Mouse (Mus musculus) adrenal gland, postnatal 14 days (tissue): ENCODE results near the gene Prkar1b. TPM values are rescaled to one million over a fixed set of nuclear protein-coding genes. Genes with fewer than 3 reads are reported as not detected.
A peak's percentile ranks its signal among the peaks of the same experiment; 100 is the strongest.

Experiments
- DNase-seq: peaks from one replicate; pipeline ENCODE4 v3.0.0; 2021; ENCODE audit warnings: mixed read lengths
- total RNA-seq: library from RNA; stranded (reverse); gene quantifications from 2 replicates; pipeline ENCODE4 v1.2.3, GENCODE M21; 2021

Prkar1b gene
- total RNA-seq, 1 experiment from 2014 or later = 16.4 TPM

GRCm38 (mm10) chr5:138971405-138971804 is 178.4 kb downstream of the Prkar1b start:
- no peak for DNase-seq

DNA sequence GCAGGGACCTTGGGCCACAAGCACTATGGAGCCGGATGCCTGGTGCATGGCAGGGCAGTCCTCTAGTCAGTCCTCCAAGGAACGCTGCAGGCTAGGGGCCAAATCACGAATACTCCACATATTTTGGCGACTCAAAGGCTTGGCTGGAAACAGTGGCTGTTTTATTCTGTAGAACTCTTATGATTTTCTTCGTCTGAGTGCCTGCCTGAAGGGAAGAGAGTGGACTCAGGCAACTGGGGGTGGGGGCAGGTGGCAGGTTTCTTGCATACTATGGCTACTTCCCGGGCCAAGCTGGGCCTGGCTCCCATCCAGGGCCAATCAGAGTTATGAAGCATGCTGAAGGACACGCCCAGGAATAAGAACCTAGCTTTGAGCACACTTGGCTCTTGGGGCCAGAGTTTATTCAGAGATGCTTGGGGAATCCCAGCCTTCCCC is 179.7 kb downstream of the Prkar1b start:
- DNase-seq = peak; percentile 73

Other genes with a start within 250 kb of the Prkar1b start
- 22.0 and 26.0 TPM in 2 replicates for gene Pdgfa, start 152.6 kb downstream of the Prkar1b start, total RNA-seq
- 18.9 and 20.4 TPM in 2 replicates for gene Dnaaf5, start 222 bp upstream of the Prkar1b start, total RNA-seq
- 63.6 and 78.6 TPM in 2 replicates for gene Sun1, start 50.6 kb upstream of the Prkar1b start, total RNA-seq
- gene Get4, start 102.3 kb upstream of the Prkar1b start, total RNA-seq = 62.4 and 73.8 TPM in 2 replicates
- 4.5 and 6.8 TPM in 2 replicates for gene Adap1, start 175.6 kb upstream of the Prkar1b start, total RNA-seq
- gene Cox19, start 201.4 kb upstream of the Prkar1b start, total RNA-seq = 68.3 and 74.0 TPM in 2 replicates
- gene Cyp2w1, start 202.6 kb upstream of the Prkar1b start, total RNA-seq = not detected in 2 replicates
- gene Gpr146, start 227.7 kb upstream of the Prkar1b start, total RNA-seq = 12.1 and 14.8 TPM in 2 replicates